Mouse (Mus musculus) adrenal gland, adult 18-20 months (tissue): ENCODE results near the gene Polr2h. TPM values are rescaled to one million over a fixed set of nuclear protein-coding genes. Genes with fewer than 3 reads are reported as not detected.

Experiments used
- DNase-seq, 2 experiments: peaks; one replicate each; pipeline ENCODE4 v3.0.0; 2021 to 2022; ENCODE audit warnings: low spot score in 2 of 2
- total RNA-seq, 2 experiments: library from RNA; stranded (reverse); gene quantifications; 1 replicate in 1 of 2; 2 replicates in 1 of 2; pipeline ENCODE4 v1.2.3; 2021

Gene Polr2h
- total RNA-seq, 2 experiments from 2014 or later = 28.0 to 37.1 TPM

DNA sequence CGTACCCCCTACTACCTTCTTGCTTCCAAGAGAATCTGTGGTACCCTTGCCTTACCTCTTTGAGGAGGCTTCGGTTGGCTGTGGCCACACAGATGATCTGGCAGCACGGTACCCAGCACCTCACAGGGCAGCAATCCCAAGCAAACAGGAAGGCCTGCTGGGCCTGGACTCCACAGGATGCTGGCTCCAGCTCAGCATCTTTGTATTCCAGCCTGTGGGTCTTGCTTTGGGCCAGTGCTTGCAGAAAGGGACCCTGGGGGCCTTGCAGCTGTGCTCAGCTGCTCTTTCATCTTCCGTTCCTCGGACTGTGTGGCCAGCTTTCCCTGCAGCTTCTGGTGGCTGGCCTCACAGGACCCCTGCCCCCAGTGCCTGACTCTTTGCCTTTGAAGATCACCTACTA, 17.4 kb upstream of the Polr2h start:
- DNase-seq = no peak

DNA sequence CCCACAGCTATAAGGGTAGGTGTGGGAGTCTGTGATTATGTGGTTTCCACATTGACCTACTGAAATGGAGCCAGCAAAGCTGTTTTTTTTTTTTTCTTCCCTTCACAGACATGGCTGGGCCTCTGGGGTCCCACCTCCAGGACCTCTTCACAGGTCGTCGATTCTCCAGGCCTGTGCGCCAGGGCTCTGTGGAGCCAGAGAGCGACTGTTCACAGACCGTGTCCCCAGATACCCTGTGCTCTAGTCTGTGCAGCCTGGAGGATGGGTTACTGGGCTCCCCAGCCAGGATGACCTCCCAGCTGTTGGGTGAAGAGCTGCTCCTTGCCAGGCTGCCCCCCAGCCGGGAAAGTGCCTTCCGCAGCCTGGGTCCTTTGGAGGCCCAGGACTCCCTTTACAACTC, 16.1 kb upstream of the Polr2h start:
- DNase-seq = no peak

DNA sequence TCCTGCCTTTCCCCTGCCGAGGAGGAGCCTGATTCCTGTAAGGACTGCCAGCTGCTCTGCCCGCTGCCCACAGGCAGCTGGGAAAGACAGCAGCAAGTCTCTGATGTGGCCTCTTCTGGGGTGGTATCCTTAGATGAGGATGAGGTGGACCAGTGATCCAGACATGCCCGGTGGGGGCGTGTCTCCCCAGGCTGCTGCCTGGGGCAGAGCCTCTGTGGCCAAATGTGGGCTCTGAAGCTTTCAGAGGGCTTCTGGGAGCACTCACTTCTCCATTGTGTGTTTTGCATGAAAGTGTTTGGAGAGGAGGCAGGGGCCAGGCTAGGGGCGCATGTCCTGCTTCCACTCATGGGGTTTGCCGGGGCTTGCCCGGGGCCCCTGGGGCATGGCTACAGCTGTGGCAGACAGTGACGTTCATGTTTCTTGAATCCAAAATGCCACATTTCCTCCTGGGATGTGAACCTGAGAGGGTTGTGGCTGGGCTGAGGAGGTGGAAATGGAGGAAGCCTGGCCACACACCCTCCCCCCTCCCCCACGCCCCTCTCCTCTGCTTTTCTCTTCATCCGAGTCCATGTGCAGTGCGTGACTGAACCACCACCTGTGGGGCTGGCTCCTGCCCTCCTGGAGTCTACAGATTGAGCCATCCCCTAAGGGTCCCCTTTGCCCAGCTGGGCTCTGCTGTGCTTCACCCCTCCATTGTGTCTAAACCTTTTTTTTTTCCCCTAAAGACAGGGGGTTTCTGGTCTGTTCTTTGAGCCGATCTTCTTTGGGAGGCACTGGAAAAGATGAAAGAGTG, 15.5 kb upstream of the Polr2h start:
- DNase-seq = no peak

DNA sequence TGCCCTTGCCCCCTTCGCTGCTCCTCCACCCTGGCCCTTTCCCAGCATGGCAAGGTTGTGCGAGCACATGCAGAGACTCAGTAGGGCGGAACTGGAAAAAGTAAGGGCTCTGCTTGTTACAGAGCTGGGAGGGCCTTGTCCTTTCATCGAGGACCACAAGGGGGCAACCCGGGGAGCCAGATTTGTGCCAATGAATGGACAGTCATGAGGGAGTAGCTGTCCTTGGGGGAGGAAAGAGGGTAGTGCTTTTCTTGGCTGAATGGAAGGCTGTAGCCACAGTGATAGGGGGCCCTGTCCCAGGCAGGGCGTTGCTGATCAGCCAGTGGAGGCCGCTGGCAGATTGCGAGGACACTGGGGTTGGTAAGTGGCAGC, 15.0 kb upstream of the Polr2h start:
- DNase-seq = peak; percentile 68 to 70

DNA sequence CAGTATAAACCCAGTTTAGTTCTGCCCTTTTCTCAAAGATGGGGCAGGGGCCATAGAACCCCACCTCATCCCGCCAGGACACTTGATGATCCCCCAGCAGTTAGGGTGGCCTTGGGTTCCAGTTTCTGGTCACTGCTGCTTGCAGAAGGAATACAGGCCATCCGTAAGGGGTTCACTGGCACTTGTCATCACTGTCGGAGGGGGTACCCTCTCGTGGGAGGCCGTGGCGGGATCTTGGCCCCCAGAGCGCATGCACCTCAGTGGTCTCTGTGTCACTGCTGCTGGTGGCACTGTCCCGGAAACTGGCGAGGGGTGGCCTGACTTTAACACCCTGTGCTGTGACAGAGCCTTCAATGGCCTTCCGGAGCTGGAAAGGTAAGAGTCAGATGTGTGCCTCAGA, 14.4 kb upstream of the Polr2h start:
- DNase-seq = no peak

DNA sequence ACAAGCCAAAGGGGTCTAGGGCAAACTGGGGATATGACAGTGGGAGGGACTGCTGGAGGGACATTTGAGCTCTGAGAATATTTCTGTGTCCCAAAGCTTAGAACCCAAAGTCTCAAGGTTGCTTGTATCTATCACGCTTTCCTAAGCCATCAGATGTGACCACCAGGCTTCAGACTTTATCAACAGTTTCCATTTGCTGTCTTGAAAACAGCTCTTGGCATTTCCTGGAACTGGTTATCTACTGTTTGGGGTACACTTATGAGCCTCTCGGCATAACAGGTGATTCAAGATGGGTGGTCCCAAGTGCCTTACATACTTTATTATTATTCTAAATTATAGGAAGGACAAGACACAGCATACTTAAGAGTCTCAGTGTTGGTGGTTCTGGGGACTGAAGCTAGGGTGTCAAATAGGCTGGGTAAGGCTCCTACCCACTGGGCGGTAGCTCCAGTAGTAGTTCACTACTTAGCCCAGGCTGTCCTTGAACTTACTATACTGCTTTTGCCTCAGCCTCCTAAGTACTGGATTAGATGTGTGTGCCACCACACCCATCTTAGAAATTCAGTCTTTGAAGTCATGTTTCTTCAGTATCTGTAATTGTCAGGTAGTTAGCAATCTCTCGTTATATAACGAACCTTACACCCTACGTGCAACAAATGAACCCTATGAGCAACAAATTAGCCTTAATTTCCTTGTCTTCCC, 13.6 kb upstream of the Polr2h start:
- no peak for DNase-seq

DNA sequence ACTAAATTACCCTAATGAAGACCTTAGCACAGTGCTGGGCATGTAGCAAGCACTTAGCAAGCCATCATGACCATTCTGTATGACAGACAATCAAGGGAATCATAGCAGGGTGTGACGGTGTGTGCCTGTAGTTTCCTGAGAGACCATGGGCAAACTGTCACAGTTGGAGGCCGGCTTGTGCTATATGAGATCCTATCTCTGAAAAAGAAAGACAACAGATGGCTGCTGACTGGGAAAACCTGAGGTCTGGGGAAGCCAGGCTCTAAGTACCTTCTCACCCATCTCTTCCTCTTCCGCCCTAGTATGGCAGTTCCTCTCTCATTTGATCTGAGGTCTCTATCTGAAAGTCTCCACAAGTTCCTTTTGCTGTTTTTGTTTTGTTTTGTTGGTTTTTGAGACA, 11.7 kb upstream of the Polr2h start:
- no peak for DNase-seq

DNA sequence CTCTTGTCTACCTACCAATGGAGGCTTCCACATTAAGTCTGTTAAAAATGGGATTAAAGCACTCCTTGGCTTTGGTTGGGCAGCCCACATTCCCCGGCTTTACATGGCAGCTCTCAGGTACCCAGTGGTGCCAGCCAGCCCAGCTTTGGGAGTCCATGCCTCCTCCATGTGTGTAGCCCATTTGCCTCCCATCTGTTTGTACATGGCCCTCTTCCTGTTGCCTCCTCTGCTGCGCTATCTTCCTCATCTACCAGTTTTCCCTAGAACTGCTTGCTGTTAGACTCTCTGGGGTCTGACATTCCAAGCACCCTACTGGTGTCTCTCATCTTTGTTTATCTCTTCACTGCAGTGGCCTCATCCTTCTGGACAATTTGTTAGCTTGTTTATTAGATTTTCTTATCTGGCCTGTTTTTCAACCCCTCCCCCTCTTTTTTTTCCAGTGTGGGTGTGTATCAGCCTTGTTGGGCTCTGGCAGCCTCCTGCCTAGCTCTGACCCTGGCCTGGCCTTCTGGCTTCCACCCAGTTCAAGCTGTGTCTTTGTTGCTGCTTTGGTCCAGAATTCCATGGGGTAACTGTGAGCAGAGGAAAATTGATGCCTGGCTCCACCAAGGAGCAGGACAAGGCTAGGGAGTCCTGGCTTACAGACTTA, 10.9 kb upstream of the Polr2h start:
- DNase-seq = no peak

DNA sequence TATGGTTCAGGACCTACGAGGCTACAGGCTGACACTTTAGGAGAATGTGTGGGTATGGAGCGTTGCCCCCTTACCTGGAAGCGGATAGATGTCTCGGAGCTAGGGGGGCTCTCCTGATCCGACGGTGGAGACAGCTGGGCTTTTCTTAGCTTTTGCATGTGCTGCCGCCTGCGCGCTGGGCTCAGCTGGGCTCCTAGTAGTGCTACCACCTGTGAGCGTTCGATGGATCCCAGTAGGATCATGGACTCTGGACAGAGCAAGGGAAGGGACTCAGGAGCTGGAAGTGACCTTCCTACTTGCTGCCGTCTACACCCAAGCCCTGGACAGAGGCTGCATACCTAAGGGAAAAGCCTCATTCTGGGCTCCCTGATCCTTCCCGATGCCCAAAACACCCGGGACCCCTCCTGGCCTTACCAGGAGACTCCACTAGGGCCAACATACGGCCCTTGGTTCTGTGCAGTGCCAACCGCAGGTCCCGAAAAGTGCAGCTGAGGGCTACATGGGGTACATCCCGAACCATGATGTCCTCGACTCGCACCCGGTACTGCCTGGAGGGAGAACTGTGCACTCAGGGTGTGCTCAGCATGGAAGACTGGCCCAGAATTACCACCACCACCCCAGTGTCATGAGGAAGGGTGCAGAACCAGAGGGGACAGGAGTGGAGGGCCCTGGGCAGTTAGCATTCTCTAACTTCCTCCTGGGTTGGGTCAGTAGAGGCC, 9.1 kb upstream of the Polr2h start:
- DNase-seq = no peak

DNA sequence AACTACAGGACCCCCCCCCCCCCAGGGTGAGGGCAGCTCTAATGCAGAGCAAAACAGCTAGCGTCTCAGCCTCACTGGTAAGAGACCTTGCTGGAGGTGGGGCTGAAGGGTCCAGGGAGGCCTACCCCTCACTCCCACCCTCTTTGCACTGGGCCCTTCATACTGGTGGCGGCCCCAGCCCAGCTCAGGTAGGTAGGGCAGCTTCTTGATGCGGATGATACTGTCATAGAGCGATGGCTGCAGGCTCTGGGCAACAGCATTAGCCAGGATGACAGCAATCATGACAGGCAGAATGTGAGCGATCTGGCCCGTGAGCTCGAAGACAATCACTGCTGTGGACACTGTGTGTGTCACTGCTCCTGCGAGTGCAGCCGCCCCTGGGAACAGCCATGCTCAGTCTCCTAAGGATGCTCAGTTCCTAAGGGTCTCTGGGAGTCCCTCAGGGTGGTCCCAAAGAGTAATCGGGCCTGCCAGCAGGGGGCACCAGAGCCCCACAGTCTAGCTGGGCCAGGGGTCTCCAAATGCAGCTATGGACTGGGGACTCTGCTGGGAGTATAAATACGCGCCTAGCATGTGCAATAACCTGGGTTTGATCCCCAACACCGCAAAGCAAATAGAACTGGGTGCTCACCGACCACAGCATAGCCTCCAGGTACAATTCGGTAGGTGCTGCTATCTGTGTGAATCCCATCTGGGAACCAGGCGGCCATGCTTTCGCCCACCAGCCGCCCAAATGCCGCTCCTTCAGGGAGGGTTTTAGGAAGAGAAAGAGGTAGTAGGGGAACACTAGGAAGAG, 8.3 kb upstream of the Polr2h start:
- no peak for DNase-seq

DNA sequence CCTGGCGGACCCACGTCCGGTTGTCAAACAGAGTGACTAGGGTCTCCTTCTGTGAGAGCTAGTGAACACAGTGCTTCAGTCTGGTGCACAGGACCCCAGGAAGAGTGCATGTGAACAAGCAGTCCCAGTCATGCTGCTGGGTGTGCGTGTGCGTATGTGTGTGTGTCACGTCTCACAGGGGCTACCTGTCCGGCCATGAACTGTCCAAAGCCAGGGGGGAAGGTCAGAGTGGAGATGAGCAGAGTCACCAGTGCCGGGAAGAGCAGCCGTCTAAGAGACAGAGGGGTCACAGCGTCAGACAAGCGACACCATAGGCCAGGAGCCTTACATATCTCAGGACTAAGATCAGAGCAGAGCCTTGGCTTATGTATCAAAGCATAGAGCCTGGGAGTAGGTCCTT, 7.1 kb upstream of the Polr2h start:
- no peak for DNase-seq

DNA sequence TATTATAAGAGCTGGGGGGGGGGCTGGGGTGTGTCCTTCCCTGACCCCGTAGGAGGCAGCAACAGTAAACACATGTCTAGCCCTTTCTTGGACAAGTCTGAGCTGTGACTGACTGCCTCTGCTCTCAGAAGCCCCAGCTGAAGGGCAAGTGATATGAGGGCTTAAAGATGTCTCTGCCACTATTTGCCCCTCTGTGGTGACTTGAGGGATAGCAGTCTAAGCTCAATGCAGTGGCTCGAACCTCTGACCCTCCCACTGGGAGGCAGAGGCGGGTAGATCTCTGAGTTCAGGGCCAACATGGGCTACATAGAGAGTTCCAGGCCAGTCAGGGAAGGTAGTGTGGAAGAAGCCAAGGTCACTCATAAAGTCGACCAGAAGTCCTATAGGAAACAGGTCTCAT, 6.7 kb upstream of the Polr2h start:
- DNase-seq = no peak

DNA sequence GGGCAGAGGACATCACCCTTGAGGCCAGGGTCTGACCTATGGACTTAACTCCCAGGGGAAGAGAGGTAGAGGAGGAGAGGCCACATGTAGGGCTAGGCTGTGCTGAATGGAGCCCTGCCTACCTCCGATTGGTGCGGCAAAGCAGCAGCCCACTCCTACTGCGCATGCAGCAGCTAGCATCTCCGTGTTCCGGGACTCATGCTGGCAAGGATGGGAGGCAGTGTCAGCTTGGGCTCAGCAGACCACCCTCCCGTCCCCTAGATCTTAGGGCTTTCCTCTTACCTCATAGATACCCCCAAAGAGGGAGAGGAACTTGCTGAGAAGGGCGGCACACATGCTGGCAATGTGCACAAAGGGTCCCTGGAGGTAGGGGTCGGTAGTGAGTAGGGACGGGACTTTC, 5.3 kb upstream of the Polr2h start:
- DNase-seq = no peak

DNA sequence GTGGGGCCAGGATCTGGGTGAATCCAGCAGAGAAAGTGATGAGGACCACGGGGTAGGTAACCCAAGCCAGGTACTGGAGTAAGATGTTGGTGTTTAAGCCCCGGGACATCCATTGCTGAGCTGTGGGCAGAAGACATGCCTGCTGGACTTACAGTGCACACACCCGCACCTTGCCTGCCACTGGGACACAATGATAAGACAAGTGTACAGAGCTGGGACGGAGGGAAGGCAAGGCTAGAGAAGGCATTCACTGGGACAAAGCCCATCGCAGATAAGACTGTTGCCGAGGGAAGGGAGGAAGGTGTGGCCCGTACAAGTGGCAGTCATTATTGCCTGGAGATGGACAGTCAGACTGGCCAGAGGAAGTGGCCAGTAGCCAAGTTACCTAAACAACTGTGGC, 4.6 kb upstream of the Polr2h start:
- DNase-seq = no peak

DNA sequence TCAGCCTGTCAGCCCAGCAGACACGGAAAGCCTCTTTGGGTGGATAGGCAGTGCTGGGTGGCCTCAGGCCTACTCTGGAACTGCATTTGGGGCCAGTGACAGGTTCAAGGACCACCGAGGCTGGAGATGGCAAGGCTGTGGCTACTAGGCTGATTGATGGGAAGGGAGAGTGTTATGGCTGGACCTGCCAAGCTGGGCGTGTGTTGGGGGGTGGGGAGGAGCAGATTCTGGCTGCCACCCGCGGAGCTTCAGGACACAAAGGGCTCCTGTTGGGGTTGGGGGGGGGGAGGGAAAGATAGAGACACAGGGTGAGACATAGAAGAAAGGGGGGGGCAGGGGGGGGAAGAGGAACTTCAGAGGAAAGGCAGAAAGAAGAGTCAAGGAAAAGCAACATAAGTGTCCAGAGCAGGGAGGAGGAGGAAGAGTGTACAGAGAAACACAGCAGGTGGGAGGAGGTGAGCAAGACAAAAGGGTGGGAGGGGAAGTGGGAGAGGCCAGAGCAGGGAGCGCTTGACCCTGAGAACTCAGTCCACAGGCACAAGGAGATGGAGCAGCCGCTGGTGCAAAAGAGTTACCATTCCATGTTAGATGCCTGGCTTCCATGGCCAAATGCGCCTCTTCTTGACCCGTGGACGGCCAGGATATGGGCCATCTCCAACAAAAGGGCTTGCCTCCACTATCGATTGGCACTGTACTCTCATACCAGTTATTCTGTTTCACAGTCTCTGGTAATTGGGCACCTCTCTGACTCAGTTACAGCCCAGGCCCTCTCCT, 3.0 kb upstream of the Polr2h start:
- DNase-seq = no peak

DNA sequence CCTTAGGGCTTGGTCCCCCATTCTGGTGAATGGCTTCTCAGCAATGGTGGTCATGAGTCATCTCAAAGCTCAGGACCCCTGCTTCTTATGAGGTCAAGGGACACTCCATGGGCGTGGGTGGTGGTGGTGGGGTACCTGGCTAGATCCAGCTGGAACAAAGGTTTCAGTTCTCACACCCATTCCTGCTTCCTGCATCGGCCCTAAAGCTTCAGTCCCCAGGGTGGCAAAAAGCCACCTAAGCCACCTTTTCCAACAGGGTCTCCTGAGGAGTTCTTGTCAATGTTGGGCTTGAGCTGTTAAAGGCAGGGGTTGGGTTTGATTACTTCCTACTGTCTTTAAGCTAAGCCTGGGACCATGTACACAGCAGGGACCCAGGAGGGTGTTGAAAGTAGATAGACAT, 2.3 kb upstream of the Polr2h start:
- no peak for DNase-seq

DNA sequence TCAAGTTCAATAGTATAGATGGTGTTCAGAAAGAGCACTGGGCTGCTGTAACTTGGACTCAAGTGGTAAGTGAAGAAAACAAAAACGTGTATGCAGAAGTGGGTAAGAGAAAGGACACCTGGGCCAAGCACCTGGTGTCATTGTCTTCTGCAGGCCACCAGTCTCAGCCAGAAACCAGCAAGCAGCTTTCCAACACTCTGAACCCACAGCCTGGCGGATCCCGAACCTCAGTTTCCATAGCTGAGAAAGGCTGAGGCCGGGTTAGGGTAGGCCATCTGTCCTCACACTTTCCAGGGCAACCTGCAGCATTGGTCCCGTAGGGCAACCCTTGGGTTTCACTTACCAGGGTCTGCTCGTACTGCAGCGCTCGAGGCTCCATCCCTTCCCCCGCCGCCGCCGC, 1.9 kb upstream of the Polr2h start:
- no peak for DNase-seq

DNA sequence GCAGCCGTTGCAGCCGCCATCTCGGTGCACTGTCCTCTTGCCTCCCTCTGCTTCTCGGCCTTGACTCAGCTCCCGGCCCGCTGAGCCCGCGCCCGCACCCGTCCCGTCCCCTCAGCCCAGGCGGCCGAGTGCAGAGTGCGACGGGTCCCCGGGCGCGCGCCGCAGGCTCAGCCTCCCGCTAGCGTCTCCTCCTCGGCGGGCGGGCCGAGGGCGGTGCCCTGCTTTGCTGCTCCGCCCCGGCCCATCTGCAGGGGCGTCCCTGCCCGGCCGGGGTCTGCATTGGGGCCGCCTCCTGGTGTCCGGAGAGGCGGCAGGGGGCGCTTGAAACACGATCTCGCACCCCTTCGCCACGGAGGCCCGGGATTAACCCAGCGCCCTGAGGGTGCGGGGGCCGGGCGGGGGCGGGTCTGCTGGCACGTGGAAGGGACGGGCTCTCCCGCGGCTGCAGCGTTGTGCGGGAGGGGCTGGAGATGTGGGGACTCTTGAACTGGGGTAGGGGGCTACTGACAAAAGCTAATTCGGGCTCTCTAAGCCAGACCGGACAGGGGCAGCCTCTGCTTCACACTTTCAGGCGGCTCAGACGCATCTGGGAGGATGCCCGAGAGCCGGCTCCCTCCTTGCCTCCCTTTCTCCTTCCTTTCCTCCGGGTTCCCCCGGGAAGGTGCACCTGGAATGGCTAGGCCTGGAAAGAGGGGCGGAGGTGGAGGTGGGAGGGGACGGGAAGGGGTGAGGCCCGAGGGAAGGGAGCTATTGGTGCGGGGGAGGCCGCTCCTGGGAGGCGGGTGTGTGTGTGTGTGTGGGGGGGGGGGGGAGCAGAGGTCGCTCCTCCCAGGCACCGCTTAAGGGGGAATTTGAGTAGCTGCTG, 1.3 kb upstream of the Polr2h start:
- peak; percentile 82 to 88 for DNase-seq

DNA sequence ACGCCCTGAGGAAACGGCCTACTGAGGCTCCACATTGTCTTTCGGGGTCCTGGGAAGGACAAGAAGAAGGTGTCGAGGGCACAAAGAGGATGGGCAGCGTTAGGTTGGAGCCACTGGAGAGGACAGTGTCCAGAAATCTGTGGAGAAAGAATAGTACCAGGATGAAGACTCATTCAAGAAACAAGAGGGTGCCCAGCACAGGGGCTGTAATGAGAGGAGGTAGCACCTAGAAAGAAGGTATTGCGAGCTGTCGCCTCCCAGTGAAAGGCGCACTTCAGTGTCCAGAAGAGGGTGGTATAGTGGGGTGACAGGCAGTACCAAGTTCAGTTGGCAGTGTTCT, 654 bp upstream of the Polr2h start:
- DNase-seq = no peak
